Mouse (Mus musculus) stomach, embryonic 16.5 days (tissue): ENCODE results near the gene Hspb3. TPM values are rescaled to one million over a fixed set of nuclear protein-coding genes. Genes with fewer than 3 reads are reported as not detected.

Source experiments
- ATAC-seq: fragments of 200-750 bp; cut with Nextera tagmentation; 2 replicates; pipeline ENCODE4 v1.8.0; 2017; ENCODE audit warnings: moderate number of reproducible peaks, moderate TSS enrichment; ENCODE audit not compliant: insufficient read depth, low FRiP score
- H3K27ac ChIP-seq: fragments of 300-500 bp; sonication (generic); 2 replicates; pipeline ENCODE4 v1.5.1; 2014; ENCODE audit warnings: low read length
- H3K27me3 ChIP-seq: fragments of 300-500 bp; sonication (generic); 2 replicates; pipeline ENCODE4 v1.6.1; 2014; ENCODE audit warnings: low read length, control low read depth, mixed read lengths; ENCODE audit not compliant: control insufficient read depth, insufficient read depth
- H3K36me3 ChIP-seq: fragments of 300-500 bp; sonication (generic); 2 replicates; pipeline ENCODE4 v1.6.1; 2014; ENCODE audit warnings: low read length; ENCODE audit not compliant: control insufficient read depth, insufficient read depth
- H3K4me1 ChIP-seq: fragments of 300-500 bp; sonication (generic); 2 replicates; pipeline ENCODE4 v1.6.1; 2014; ENCODE audit warnings: low read length, control low read depth, mixed read lengths; ENCODE audit not compliant: control insufficient read depth, insufficient read depth
- H3K4me2 ChIP-seq: fragments of 300-500 bp; sonication (generic); 2 replicates; pipeline ENCODE4 v1.6.1; 2014; ENCODE audit warnings: low read depth, low read length, mixed read lengths
- H3K4me3 ChIP-seq: fragments of 300-500 bp; sonication (generic); replicated peaks from 2 replicates; pipeline ENCODE4 v1.5.1; 2014; ENCODE audit warnings: mild to moderate bottlenecking, low read length
- H3K9ac ChIP-seq: fragments of 300-500 bp; sonication (generic); 2 replicates; pipeline ENCODE4 v1.6.1; 2014; ENCODE audit warnings: low read length
- H3K9me3 ChIP-seq: fragments of 300-500 bp; sonication (generic); replicated peaks from 2 replicates; pipeline ENCODE4 v1.6.1; 2016; ENCODE audit warnings: low read length, control low read depth; ENCODE audit not compliant: control insufficient read depth
- WGBS: fragments of 180-500 bp; shearing (Covaris S2); extraction: QIAGEN DNeasy Blood & Tissue Kit; methylation state at CpG from one replicate; pipeline ENCODE4 v1.1.7; 2014; 5-methylcytosine and 5-hydroxymethylcytosine counted together
- polyA plus RNA-seq: library from polyadenylated mRNA; unstranded; fragments of >200 nt; fragmentation: Nextera tagmentation; extraction: Ambion mirVana; gene quantifications from 2 replicates; pipeline ENCODE4 v1.2.1, GENCODE M21; 2015

Hspb3 gene
- polyA plus RNA-seq, 1 experiment from 2014 or later: 5.2 TPM

DNA sequence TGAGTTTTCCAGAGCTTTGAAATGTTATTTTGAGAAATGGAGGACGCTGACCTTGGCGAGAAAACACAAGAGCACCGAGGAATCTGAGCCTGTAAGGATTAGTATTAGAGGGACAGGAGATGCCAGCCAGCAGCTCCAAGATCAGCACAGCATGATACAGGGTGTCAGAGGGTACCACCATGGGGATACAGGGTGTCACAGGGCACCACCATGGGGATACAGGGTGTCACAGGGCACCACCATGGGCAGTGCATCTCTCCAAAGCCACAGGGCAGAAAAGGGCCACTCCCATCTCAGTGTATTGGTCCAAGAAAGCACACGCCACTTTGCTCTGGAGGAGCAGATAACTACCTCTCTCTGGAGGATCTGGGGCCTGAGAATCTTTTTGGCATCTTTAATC, 6.8 kb downstream of the Hspb3 start:
- Histone ChIP-seq H3K4me1 (no peaks in the 10 kb centered on the region), H3K9ac (no peak overlapping the region), H3K4me3 (no peak overlapping the region), H3K9me3 (no peaks in the 10 kb centered on the region), H3K36me3 (no peaks in the 10 kb centered on the region), H3K27ac (no peak overlapping the region), H3K27me3 (no peaks in the 10 kb centered on the region), H3K4me2 (no peak overlapping the region)
- ATAC-seq: no peak
- 80% methylated on average over 4 of the region's 4 CpGs for WGBS

DNA sequence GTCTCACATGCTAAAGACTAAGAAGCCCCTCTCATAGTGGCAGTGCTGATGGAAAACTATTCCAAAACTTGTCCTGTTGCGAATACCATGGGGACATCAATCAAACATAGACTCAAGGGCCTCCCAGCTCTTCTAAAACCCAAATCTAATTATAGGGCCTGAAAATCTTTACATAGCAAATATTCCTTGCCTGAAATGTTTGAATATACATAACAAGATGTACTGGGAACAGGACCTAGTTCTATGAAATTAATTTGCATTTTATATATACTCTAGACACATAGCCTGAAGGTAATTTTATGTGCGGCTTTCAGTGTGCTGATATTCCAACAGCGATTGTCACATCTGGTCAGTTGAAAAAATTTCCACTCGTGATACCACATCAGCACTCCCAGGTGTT, 8.0 kb downstream of the Hspb3 start:
- Histone ChIP-seq H3K9ac (no peak overlapping the region), H3K27ac (no peak overlapping the region), H3K27me3 (no peaks in the 10 kb centered on the region), H3K4me3 (no peak overlapping the region), H3K4me1 (no peaks in the 10 kb centered on the region), H3K4me2 (no peak overlapping the region), H3K36me3 (no peaks in the 10 kb centered on the region), H3K9me3 (no peaks in the 10 kb centered on the region)
- 92% methylated on average over 4 of the region's 4 CpGs for WGBS
- ATAC-seq: no peak

DNA sequence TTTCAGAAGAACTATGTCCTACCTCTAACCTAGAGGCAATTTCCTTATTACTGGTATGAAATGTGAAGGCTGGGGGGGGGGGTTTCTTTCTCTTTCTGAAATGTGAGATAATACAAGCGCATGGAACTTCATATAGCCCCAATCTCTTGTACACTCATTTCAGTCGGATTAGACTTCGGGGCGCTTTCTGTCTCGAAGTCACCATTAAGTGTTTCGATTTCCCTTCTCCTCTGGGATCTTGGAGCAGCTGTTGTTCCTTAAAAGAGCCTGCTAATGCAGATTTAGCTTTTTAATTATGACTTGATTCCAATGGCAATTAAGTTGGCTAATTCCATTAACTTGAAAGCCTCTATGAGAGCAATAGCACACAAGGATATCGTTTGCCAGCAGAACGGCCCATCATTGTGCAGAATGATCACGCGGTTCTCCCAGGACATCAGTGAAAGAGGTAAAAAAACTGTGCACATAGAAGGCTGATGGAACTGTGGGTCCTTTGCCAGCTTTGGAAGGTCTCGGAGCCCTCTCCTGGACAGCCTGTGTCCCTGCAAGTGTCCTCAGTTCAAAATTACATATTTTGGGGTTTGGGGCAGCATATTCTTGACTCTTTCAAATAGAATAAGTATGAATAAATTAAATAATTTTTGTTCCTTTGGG, 22.4 kb downstream of the Hspb3 start:
- 82% methylated on average over 11 of the region's 11 CpGs for WGBS
- H3K4me2 ChIP-seq: no peak overlapping the region
- H3K36me3 ChIP-seq: no peaks in the 10 kb centered on the region
- no peak overlapping the region for H3K9ac ChIP-seq
- H3K9me3 ChIP-seq: no peaks in the 10 kb centered on the region
- no peak overlapping the region for H3K4me3 ChIP-seq
- ATAC-seq: no peak
- no peak overlapping the region for H3K27ac ChIP-seq
- H3K4me1 ChIP-seq: 0 out of 2 replicates have a peak, but pooled peaks cover 2% of the 10 kb centered on the region
- H3K27me3 ChIP-seq: no peaks in the 10 kb centered on the region

DNA sequence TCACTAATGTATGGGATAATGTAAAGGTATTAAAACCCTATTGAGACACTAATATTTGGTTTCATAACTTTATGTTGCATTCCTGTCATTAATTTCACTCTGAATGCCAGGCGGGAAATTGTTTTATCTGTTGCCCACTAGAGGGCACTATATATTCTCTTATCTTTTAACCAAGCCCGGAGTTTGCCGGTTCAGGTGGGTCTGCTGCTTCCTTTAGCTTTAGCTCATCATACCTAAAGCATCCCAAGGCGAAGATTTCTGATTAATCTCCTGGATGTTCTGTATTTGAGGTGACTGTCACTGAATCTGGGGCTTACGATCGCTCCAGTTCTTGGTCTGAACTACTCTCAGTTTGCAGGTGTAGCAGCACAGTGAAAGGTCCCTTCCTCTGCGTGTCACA, 24.6 kb downstream of the Hspb3 start:
- H3K27ac ChIP-seq: no peak overlapping the region
- H3K4me3 ChIP-seq: no peak overlapping the region
- no peak overlapping the region for H3K9ac ChIP-seq
- H3K27me3 ChIP-seq: no peaks in the 10 kb centered on the region
- no peaks in the 10 kb centered on the region for H3K9me3 ChIP-seq
- ATAC-seq: no peak
- no peak overlapping the region for H3K4me2 ChIP-seq
- H3K36me3 ChIP-seq: no peaks in the 10 kb centered on the region
- WGBS: 31% methylated on average over 7 of the region's 7 CpGs
- H3K4me1 ChIP-seq: 0 out of 2 replicates have a peak, but pooled peaks cover 3% of the 10 kb centered on the region

DNA sequence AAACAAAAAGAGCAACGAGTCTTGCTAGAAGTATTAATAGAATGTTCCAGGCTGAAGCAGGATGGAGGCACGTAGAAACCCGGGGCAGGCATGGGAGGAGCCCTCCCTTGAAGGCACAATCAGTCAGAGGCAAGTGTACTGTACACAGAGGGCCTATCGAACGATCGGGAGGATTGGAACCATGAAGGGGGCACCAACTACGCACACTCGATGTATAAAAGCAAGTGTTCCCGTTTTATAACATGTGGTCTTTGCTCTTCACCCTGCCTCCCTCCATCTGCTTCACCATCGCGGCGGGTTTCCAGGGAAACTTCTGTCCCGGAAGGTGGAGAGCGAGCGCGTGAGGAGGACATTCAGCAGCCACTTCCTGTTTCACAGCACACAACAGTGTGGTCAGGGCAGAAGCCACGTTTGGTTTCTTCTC, 27.7 kb downstream of the Hspb3 start:
- Histone ChIP-seq H3K27ac (no peak overlapping the region; the same call in 1 of the 2 replicates), H3K4me2 (no peak overlapping the region), H3K4me3 (no peak overlapping the region), H3K4me1 (0 out of 2 replicates have a peak, but pooled peaks cover 3% of the 10 kb centered on the region), H3K27me3 (no peaks in the 10 kb centered on the region), H3K9me3 (no peaks in the 10 kb centered on the region), H3K36me3 (no peaks in the 10 kb centered on the region), H3K9ac (no peak overlapping the region)
- WGBS: 70% methylated on average over 17 of the region's 17 CpGs
- ATAC-seq: no peak

DNA sequence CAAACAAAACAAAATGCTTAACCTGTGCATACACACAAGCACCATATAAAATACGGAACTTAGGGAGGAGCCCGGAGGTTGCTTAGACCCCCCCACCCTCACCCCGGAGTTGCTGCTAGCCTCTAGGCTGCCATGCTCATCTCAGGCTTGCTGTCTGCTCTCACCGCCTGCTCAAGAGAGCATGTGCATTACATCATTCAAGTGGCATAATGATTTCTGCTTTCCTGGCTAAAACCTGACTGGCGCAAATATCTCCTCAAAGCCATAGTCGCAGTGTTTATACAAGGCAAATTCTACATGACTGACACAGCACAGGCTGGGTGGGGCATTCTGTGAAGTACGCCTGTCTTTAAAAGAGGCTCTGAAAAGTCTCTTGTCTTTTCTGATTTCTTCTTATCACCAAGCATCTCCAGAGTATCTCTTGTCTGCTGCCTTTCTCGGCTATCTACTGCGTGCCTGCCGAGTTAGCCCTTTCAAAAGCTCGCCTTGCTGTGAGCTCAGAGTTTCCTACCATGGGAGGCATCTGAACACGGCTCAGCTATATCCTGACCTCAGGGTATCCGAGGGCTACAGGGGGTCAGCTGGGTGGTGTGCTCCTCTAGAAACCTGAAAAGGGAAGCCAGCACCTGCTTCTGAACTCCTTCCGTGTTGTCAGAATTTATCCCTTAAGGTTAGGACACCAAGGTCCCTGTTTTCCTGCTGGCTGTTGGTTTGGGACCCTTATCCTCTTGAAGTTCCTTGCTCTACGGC, 28.6 kb downstream of the Hspb3 start:
- ATAC-seq: no peak
- Histone ChIP-seq H3K4me1 (0 out of 2 replicates have a peak, but pooled peaks cover 3% of the 10 kb centered on the region), H3K4me3 (no peak overlapping the region), H3K27ac (no peak overlapping the region), H3K9ac (no peak overlapping the region), H3K9me3 (no peaks in the 10 kb centered on the region), H3K27me3 (no peaks in the 10 kb centered on the region), H3K36me3 (no peaks in the 10 kb centered on the region), H3K4me2 (no peak overlapping the region)
- 50% methylated on average over 15 of the region's 15 CpGs for WGBS

DNA sequence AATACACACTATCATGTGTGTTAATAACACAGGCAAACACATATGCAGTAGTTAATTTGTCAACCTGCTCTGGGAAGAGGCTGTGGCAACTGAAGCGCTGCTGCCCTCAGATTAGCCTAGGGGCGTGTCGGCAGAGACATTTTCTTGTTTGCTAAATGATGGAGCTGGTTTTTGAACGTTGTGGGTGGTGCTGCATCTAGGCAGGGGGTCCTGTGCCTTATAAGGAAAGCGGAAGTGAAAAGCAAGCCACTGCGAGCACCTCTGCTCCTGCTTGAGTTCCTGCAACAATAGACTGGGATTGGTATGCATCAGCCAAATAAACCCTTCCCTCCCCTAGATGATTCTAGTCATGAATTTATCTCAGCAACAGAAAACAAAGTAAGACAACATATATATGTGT, 31.0 kb downstream of the Hspb3 start:
- H3K9ac ChIP-seq: no peak overlapping the region
- H3K36me3 ChIP-seq: no peaks in the 10 kb centered on the region
- no peak overlapping the region for H3K27ac ChIP-seq
- WGBS: 51% methylated on average over 6 of the region's 6 CpGs
- H3K4me3 ChIP-seq: no peak overlapping the region
- no peak for ATAC-seq
- no peaks in the 10 kb centered on the region for H3K27me3 ChIP-seq
- H3K4me2 ChIP-seq: no peak overlapping the region
- H3K4me1 ChIP-seq: 0 out of 2 replicates have a peak, but pooled peaks cover 3% of the 10 kb centered on the region
- H3K9me3 ChIP-seq: no peaks in the 10 kb centered on the region

DNA sequence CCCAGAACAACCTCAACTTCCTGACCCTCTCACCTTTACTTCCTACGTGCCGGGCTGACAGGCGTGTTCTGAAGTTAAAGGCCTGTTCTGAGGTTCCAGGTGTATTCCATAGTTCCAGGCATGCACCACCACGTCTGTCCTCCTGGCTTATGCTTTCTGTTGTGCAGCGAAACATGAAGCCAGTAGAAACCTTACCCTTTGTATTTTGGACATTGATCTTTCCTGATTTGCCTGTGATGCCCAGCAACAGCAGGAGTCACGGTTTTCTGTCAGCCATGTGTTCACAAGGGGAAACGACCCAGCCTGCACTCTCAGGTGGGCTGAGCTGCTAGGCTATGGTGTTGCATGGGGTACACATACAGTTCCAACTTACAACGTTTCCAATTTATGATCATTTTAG, 35.9 kb downstream of the Hspb3 start:
- 76% methylated on average over 8 of the region's 8 CpGs for WGBS
- no peak overlapping the region for H3K4me2 ChIP-seq
- 0 out of 2 replicates have a peak, but pooled peaks cover 3% of the 10 kb centered on the region for H3K4me1 ChIP-seq
- ATAC-seq: no peak
- H3K4me3 ChIP-seq: no peak overlapping the region
- H3K9ac ChIP-seq: no peak overlapping the region
- no peaks in the 10 kb centered on the region for H3K36me3 ChIP-seq
- H3K27ac ChIP-seq: no peak overlapping the region
- no peaks in the 10 kb centered on the region for H3K9me3 ChIP-seq
- H3K27me3 ChIP-seq: no peaks in the 10 kb centered on the region

DNA sequence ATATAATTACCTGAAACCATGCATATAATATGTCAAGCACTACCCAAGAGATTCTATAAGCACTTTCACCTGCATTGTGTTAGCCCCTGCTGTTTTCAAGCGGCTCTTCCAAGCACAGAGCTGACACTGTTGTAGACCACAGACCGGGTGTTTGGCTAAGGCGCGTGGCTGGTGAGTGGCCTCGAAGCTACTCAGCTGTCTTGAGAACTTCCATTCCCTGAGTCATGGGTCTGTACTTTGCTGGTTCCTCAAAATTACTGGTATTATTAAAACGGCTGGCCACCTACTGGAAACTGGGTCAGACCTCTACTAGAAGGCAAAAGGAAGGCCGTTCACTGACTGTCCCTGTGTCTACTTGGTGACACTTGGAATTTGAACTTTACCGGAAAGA, 40.6 kb downstream of the Hspb3 start:
- Histone ChIP-seq H3K9me3 (no peaks in the 10 kb centered on the region), H3K27me3 (no peaks in the 10 kb centered on the region), H3K4me3 (no peak overlapping the region), H3K9ac (no peak overlapping the region), H3K27ac (no peak overlapping the region), H3K4me1 (0 out of 2 replicates have a peak, but pooled peaks cover 11% of the 10 kb centered on the region), H3K36me3 (no peaks in the 10 kb centered on the region), H3K4me2 (no peak overlapping the region)
- ATAC-seq: no peak
- WGBS: 73% methylated on average over 8 of the region's 8 CpGs
